Mouse (Mus musculus): ENCODE results near the gene Lix1l.
"Not testable (repeated sequence)": the region's sequence is repeated elsewhere in the genome, so short reads cannot be mapped to it uniquely, and the experiment has no call there.

Lix1l gene

GRCm38 (mm10) chr3:96590657-96591056, 10.3 kb upstream of the Lix1l start:
- no peak for DNase-seq

GRCm38 (mm10) chr3:96593374-96593773, 7.6 kb upstream of the Lix1l start:
- peak in 1 of 2 experiments; percentile 72 for DNase-seq

- DNase-seq = peak; percentile 97
These were observed 7.0 kb upstream of the Lix1l start, which contains the start of gene Polr3gl for GRCm38 (mm10) chr3:96593790-96594560. Gene Polr3gl, minus strand, starts transcription at chr3:96594181.

GRCm38 (mm10) chr3:96594851-96595250, 6.1 kb upstream of the Lix1l start:
- no peak for DNase-seq

- DNase-seq = no peak
These were observed 5.3 kb upstream of the Lix1l start for GRCm38 (mm10) chr3:96595661-96596060.

GRCm38 (mm10) chr3:96596228-96596707, 4.7 kb upstream of the Lix1l start, which contains the start of gene Ankrd34a:
Gene Ankrd34a, plus strand, starts transcription at chr3:96596636.
- DNase-seq = peak; percentile 52 to 67

- no peak for DNase-seq
These were observed 4.1 kb upstream of the Lix1l start for GRCm38 (mm10) chr3:96596855-96597254.

GRCm38 (mm10) chr3:96597435-96597891, 3.5 kb upstream of the Lix1l start:
- peak in 1 of 2 experiments; percentile 38 for DNase-seq

- DNase-seq = peak; percentile 72 to 83
These were observed 2.5 kb upstream of the Lix1l start for GRCm38 (mm10) chr3:96598156-96599068.

GRCm38 (mm10) chr3:96599069-96599393, 1.9 kb upstream of the Lix1l start:
- DNase-seq = no peak

- no peak for DNase-seq
These were observed 1.5 kb upstream of the Lix1l start for GRCm38 (mm10) chr3:96599411-96599810.

GRCm38 (mm10) chr3:96601251-96601787, 370 bp downstream of the Lix1l start:
- DNase-seq = peak; percentile 79 to 86

- DNase-seq = peak; percentile 40 to 46
These were observed 1.2 kb downstream of the Lix1l start for GRCm38 (mm10) chr3:96601941-96602703.

GRCm38 (mm10) chr3:96602704-96603084, 1.7 kb downstream of the Lix1l start:
- DNase-seq = no peak

GRCm38 (mm10) chr3:96603311-96603710, 2.4 kb downstream of the Lix1l start:
- no peak for DNase-seq

GRCm38 (mm10) chr3:96606007-96606406, 5.1 kb downstream of the Lix1l start:
- not testable (repeated sequence) for DNase-seq

GRCm38 (mm10) chr3:96606618-96607017, 5.7 kb downstream of the Lix1l start:
- no peak for DNase-seq

GRCm38 (mm10) chr3:96617941-96618340, 17.0 kb downstream of the Lix1l start:
- DNase-seq = no peak

- no peak for DNase-seq
These were observed 22.3 kb downstream of the Lix1l start for GRCm38 (mm10) chr3:96623201-96623600.

GRCm38 (mm10) chr3:96629729-96630600, 29.0 kb downstream of the Lix1l start, which contains the start of gene Rbm8a:
Gene Rbm8a, plus strand, starts transcription at chr3:96629933.
- peak; percentile 97 to 98 for DNase-seq

- DNase-seq = no peak
These were observed 31.1 kb downstream of the Lix1l start for GRCm38 (mm10) chr3:96632058-96632457.

Measured in kidney, postnatal 25 days (tissue).